Mouse (Mus musculus): ENCODE measurements at regions not wholly inside any gene's neighbourhood (a gene's known extent, or its start where the extent isn't known, plus 50 kb on each side); places are given as distances from the start of the nearest gene placed in this dataset.
"Not testable (repeated sequence)": the region's sequence is repeated elsewhere in the genome, so short reads cannot be mapped to it uniquely, and the experiment has no call there.

GRCm38 (mm10) chrX:170809909-170810308, 137.5 kb downstream of the Asmt start:
- not testable (repeated sequence) for ATAC-seq (replicated peaks; ENCODE audit: low FRiP score, low TSS enrichment, poor library complexity, severe bottlenecking)

- no peak for ATAC-seq (replicated peaks; ENCODE audit: low FRiP score, low TSS enrichment, poor library complexity, severe bottlenecking)
Observed at GRCm38 (mm10) chrX:170815381-170815780, 142.9 kb downstream of the Asmt start.

- not testable (repeated sequence) for ATAC-seq (replicated peaks; ENCODE audit: low FRiP score, low TSS enrichment, poor library complexity, severe bottlenecking)
Observed at GRCm38 (mm10) chrX:170841108-170841507, 168.7 kb downstream of the Asmt start.

- ATAC-seq (replicated peaks; ENCODE audit: low FRiP score, low TSS enrichment, poor library complexity, severe bottlenecking) = not testable (repeated sequence)
Observed at GRCm38 (mm10) chrX:170841551-170841950, 169.1 kb downstream of the Asmt start.

GRCm38 (mm10) chrX:170842878-170843465, 170.5 kb downstream of the Asmt start:
- ATAC-seq (replicated peaks; ENCODE audit: low FRiP score, low TSS enrichment, poor library complexity, severe bottlenecking) = not testable (repeated sequence)

GRCm38 (mm10) chrX:170876616-170877015, 204.2 kb downstream of the Asmt start:
- not testable (repeated sequence) for ATAC-seq (replicated peaks; ENCODE audit: low FRiP score, low TSS enrichment, poor library complexity, severe bottlenecking)

- peak; percentile 75; the same call in 1 of the 2 replicates for ATAC-seq (replicated peaks; ENCODE audit: low FRiP score, low TSS enrichment, poor library complexity, severe bottlenecking)
Observed at GRCm38 (mm10) chrX:170880864-170881263, 208.4 kb downstream of the Asmt start.
